In the genomic region with DNA sequence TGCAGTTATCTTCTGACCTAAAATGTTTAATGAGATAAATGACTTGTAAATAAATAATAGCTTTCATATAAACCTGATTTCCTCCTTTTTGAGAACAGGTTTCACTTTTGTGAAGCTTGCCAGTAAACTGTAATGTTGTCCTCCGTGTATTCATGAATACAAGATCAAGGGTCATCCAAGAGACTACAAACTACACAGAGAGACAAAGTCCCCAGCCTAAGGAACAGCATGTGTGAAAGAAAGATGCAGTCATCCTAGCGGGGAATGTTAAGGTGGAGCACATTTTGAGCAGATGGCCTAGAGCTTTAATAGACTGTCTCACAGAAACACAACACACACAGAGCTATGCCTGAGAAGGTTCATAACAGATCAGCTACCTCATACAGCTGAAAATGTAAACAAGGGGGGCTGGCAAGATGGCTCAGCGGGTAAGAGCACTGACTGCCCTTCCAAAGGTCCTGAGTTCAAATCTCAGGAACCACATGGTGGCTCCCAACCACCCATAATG, we compare ENCODE assay signal across 16 mouse cellular contexts.
"Had no signal": no experiment of that assay in that cellular context is flagged by ENCODE, and none has a peak within 500 bp of the region (broad histone marks: within the 10 kb centered on the region; RNA-seq: fewer than 3 reads in every experiment).

No protein-coding gene starts in this region.

- H3K9me3 ChIP-seq: limb, embryonic 12.5 days; liver, embryonic 15.5 days; megakaryocyte, embryonic 14.5 days; midbrain, embryonic 15.5 days; neural tube, embryonic 12.5 days had no signal

- ATAC-seq: midbrain, embryonic 15.5 days had no signal

- H3K27me3 ChIP-seq: limb, embryonic 12.5 days; liver, embryonic 15.5 days; megakaryocyte, embryonic 14.5 days; midbrain, embryonic 15.5 days; neural tube, embryonic 12.5 days had no signal

- H3K4me1 ChIP-seq: liver, embryonic 15.5 days; midbrain, embryonic 15.5 days; neural tube, embryonic 12.5 days had no signal

- H3K4me2 ChIP-seq: limb, embryonic 12.5 days; liver, embryonic 15.5 days; lung, embryonic 14.5 days; midbrain, embryonic 11.5 days; midbrain, embryonic 15.5 days; neural tube, embryonic 12.5 days had no signal

- DNase-seq: kidney, postnatal 4 days; liver; lung, postnatal 14 days; right cerebral cortex, postnatal 4 days; spleen, adult 18-20 months; thymus, adult 18-20 months; thymus, postnatal 14 days had no signal

- H3K27ac ChIP-seq: layer of hippocampus, adult 2 months; limb, embryonic 12.5 days; liver, embryonic 15.5 days; macrophage; midbrain, embryonic 15.5 days; neural tube, embryonic 12.5 days had no signal

- H3K4me3 ChIP-seq: layer of hippocampus, adult 2 months; limb, embryonic 12.5 days; liver, embryonic 15.5 days; megakaryocyte, embryonic 14.5 days; midbrain, embryonic 15.5 days; neural tube, embryonic 12.5 days had no signal

- H3K9ac ChIP-seq: limb, embryonic 12.5 days; liver, embryonic 15.5 days; lung, embryonic 14.5 days; midbrain, embryonic 15.5 days; neural tube, embryonic 12.5 days had no signal
